Mouse (Mus musculus): ENCODE data around the gene Gif.
A peak's percentile ranks its signal among the peaks of the same experiment; 100 is the strongest.

Gene Gif

DNA sequence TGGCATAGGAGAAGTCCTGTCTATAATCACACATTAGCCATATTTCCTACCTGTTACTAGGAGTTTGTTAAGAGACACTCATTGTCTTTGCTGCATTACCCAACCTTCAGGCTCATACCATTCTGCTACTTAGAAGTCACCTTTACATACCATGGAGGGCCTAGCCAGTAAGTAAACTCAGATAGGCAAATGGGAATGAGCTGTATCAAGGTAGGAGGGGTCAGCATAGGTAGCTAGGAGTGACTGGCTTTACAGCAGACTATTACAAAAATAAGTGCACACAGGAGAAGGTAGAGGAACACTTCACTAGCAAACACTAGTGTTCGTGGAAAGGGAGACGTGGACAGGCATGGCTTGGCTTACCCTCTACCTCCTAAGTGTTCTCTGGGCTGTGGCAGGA, at the start of gene Gif:
Gene Gif (plus strand): TSS at position 257 of the 400 bp plus-strand sequence.
- no peak for DNase-seq (ENCODE audit: low read depth, low spot score)

DNA sequence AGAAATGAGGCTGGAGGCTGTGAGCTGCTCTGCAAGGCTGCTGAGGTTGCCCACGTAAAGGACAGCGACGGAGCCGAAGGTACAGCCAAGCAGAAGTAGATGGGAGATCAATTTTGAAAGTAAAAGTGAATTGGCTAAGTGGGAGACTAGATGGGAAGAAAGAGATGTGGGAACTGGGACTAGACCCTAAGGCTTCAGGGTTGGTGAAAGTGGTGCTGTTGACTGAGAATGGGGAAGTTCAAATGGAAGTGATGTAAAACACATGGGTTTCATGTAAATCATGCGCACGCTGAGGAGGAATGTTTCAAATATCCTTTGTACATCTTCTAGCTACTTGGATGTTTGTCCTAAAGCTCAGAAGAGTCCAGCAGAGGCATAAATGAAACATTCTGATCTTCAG, 49.0 kb upstream of the Gif start:
- no peak for DNase-seq (ENCODE audit: low read depth, low spot score)

DNA sequence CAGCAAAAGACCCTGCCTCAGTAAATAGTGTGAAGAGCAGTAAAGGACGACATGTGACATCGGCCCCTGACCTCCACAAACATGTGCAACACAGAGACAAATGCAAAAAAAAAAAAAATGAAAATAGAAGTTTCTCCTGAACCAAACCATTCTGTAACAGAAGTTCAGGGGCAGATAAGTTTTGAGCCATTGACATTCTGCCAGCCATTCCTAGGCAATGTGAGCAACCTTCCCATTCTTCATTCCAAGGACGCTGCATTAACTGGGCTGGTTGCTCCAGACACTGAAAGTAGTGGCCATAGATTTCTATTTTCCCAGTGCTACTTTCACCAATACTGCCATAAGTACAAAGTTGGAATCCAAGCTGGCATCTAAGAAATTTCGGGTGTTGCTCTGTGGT, 34.9 kb upstream of the Gif start:
- no peak for DNase-seq (ENCODE audit: low read depth, low spot score)

DNA sequence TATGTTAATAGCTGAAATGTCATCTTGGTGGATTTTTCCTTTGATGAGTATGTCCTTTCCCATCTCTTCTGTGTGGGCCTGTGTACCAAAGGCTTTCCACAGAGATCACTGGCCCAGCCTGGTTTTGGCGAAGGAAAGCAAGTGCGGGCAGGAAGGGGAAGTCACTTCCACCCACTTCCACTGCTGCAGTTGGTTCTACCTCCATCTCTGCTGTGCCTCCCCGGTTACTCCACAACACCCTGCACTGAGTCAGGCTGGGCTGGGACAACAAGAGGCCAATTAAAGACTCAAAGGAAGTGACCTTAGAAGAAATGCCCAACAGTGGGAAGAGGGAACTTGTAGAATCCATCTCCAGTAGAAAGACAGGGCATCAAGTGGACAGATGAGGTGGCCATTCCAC, 27.3 kb upstream of the Gif start:
- DNase-seq (ENCODE audit: low read depth, low spot score), result no peak

DNA sequence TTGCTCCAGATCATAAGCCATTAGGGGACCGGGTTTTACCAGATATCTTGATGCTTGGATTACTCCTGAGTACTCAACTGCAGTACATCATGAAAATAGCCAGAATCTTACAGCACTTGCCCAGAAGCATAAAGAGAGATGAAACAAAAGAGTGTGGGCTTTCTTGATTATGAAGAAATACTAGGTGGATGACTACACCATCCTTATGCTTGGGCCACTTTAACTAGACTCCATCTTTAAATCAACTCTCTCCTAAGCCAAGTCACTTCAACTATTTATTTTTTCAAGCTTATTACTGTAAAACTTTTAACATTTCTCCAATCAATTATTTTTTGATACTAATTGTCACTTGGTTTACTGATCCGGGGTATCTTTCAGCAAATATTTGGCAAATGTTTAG, 23.5 kb upstream of the Gif start:
- no peak for DNase-seq (ENCODE audit: low read depth, low spot score)

DNA sequence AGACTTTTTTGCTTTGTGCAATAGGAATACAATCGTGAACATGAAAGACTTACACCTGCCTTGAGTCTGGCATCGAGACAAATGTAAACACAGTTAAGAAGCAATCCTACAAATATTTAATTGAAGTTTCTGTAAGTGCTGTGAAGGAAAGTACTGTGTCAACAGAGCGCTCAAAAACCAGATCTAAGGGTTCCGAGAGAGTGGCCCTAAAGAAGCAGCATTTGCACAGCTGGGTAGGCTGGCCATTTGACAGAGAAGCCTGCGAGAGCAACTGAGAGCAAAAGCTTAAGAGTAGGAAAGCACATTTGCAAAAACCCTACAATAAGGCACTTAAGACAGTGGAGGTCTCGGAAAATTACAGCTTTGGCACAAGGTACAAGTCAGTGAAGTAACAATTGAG, 23.1 kb upstream of the Gif start:
- DNase-seq (ENCODE audit: low read depth, low spot score), result no peak

DNA sequence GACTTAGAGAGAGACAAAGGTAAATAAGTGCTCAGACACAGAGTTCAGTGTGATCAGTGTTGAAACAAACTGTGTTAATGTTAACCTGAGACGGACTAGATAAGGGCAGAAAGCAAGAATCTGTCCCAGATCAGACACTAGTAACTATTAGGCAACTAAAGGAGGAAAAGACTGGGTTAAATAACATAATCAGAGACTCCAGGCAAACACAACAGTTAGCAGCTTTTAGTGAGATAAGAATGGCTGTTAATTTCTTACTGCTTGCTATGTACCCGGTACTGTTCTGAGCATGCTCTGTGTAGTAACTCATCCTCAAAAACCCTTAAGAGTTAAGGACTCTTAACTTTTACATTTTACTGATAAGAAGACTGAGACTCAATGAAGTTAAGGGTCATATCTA, 21.4 kb upstream of the Gif start:
- DNase-seq (ENCODE audit: low read depth, low spot score), result no peak

DNA sequence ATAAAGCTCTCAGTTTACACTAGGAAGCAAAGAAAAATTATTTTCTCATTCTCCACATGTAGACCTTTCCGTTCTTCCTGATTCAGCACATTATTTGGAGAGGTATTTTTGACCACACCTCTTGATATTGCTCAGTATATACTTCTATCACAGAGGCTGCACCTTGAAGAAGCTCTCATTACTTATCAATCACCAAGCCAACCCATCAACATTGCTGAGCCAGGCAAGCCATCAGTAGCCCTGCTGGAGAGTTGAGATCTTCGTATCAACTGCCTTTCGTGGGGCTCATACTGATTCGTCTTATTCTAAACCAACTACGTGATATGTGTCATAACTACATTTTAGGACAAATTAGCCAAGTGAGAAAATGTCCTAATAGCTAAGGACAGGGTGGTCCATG, 20.1 kb upstream of the Gif start:
- DNase-seq (ENCODE audit: low read depth, low spot score), result no peak

DNA sequence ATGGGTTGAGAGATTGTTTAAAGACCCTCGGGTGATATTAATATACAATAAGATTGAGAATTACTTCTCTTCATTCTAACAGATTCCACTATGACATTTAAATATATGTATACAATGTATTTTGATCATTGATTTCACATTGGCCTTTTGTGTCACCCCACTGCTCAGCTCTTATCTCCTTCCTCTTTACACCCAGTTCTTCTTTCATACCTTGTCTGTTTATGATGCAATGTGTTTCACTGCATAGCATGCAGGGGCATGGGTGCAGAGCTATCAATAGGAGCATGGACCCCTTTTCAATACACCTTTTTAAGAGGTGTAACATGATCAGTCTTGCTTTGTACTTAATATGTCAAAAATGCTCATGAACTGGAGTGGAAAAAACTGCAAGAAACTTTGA, 17.1 kb upstream of the Gif start:
- DNase-seq (ENCODE audit: low read depth, low spot score), result no peak

DNA sequence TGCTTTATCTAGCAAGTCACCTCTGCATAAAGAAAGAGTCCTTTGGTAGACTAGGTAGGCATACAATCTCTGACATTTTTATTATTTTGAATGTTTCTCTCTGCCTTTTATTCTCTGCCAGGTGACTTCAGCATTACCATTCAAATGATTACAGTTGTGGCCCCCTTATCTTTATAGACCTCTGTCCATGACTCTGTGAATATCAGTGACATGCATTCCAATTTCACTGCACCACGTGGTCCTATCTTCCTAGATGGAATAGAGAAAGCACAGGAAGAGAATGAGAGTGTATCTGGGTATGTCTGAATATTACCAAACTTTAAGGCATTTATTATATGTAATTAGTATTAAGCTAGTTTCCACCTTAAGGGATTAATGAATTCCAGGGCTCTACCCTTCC, 10.9 kb upstream of the Gif start:
- DNase-seq (ENCODE audit: low read depth, low spot score), result no peak

DNA sequence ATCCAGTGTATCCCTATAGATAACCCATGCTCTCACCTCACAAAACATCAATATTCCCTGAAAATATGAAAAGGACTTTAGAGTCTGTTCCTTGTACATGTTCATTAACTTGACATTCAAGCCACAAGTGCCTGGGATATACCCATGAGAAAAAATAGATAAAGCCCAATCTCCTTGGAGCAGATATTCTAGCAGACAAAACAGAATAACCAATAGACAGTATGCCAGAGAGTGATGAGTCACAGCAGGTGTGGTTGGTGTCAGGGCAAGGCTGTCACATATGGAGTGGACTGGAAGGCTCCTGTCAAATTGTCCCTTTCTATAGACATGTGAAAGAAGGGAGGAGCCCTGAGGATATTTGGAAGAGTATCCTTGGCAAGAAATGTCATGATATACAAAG, 1.7 kb upstream of the Gif start:
- no peak for DNase-seq (ENCODE audit: low read depth, low spot score)

DNA sequence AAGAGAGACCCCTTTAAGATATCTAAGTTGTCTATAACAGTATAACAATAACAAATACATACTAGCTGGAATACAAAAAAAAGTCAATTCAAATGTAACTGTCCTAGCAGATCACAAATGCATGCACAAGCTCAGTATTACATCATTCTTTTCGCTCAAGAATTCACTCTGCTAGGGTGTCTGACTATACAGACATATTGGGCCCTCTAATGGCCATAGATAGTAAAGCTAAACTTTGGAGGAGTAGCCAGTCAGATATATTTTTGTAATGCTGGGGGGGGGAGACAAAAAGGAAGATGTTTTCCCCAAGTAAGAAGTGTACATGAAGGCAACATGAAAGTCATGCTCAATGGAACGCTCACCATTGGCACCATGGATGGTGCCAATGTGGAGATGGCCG, 17.7 kb downstream of the Gif start:
- DNase-seq (ENCODE audit: low read depth, low spot score), result no peak

DNA sequence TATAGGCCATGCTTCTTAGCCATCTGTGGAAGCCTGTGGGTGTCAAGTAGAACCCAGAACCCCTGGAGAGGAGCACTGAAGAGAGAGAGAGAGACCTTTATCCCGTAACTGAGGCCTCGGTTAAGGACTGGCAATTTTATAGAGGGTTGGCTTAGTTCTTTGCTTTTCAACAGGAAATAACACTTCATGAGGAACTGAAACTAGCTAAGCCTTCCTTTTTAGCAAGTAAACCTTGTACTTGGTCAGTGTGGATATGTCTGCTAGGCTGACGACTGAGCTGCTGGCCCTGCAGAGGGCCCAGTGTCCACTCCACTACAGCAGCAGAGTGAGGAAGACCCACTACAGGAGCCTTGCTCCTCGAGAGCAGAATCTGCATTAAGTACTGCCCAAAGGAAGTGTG, 19.1 kb downstream of the Gif start:
- DNase-seq (ENCODE audit: low read depth, low spot score), result no peak

DNA sequence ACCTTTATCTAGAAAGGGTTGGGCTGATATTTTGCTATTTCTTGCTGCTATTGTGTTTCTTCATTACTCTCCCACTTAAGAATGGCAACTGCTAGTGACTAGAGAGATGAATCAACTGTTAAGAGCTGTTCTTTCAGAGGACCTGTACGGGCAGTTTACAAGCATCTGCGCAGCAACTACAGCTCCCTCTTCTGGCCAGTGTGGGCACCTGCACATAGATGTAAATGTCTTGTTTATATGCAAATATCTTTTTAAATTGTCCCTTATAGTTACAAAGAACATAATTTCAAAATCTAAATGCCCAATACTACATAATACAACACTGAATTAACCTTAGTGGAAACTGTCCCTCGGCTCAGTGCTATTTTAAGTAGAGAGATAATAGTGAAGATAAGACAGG, 20.8 kb downstream of the Gif start:
- peak; percentile 59 for DNase-seq (ENCODE audit: low read depth, low spot score)

DNA sequence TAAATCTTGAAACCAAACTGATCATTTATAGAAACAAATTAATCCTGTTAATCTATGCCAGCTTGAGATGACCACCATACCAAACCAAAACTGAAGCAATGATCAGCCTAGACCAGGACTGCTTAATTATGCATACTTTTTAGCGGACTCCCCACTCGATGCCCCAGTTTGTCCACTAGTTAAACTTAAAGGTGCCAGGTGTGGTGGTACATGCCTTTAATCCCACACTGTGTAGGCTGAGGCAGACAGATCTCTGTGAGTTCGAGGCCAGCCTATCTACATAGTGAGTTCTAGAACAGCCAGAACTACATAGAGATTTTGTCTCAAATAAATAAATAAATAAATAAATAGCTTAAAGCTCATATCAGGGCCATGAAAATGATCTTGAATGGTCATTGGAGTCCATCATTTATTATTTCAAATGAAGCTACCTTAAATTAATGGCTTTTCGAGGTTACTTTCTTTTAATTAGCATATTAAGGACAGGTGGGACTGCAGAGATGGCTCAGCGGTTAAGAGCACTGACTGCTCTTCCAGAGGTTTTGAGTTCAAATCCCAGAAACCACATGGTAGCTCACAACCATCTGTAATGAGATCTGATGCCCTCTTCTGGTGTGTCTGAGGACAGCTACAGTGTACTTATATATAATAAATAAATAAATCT, 22.0 kb downstream of the Gif start:
- no peak for DNase-seq (ENCODE audit: low read depth, low spot score)

DNA sequence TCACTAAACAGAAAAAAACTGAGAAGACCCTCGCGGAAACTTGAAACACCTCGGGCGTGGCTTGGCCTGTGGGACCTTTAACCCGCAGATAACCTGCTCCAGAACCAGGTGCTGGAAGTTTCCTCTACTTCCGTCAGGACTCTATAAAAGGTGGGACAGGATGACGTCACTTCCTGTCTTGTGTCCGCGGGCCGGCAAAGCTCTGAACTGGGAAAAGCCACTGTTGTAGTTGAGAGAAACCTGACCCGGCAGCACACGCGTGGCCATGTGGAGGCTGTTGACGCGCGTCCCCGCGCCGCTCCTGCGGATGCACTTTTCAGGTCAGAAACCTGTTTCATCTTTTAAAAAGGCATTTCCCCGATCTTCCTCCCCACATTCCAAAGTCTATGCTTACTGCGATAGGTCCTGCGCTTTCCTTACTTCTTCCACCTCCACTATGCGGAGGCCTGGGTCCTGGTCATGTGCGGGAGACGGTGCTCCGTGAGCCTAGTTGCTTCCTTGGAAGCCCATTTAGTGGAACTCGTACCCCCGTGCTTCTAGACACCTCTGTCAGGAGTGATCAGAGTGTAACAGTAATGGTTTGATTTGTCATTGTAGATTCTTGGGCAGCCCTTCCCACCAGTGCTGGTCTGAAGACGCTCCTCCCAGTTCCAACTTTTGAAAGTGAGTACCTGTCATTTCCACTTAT, 23.0 kb downstream of the Gif start, which contains the start of gene Mrpl16:
Gene Mrpl16 (plus strand): TSS at position 187 of the 688 bp plus-strand sequence.
- peak; percentile 95 for DNase-seq (ENCODE audit: low read depth, low spot score)

DNA sequence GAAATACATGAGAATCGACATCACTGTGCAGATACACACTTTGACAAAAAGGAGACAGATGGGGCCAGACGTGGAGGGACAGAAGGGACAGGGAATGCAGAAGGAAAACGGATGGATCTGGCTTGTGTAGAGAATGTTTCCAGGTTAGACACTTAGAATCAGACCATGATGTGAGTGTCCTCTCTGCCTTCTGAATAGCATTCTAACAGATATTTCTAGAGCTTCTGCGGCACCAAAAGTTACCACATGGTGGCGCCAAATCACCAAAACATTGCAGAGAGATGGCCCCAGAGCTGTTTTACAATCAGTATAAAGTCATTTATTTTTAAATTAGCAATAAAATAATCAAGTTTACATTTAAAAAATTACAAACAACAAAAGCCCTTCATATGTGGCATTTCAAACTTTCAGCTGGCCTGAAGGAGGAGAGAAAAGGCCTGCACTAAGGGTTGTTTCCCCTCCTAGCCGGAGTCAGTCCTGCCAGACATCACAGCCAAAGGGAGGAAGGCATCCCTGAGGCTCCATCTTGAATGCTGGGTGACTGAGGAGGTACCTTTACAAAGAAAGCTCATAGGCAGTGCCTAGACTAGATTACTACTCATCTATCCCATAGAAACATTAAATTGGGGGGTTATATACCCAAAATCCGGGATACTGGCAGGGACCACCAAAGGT, 30.0 kb downstream of the Gif start:
- peak; percentile 50 for DNase-seq (ENCODE audit: low read depth, low spot score)

DNA sequence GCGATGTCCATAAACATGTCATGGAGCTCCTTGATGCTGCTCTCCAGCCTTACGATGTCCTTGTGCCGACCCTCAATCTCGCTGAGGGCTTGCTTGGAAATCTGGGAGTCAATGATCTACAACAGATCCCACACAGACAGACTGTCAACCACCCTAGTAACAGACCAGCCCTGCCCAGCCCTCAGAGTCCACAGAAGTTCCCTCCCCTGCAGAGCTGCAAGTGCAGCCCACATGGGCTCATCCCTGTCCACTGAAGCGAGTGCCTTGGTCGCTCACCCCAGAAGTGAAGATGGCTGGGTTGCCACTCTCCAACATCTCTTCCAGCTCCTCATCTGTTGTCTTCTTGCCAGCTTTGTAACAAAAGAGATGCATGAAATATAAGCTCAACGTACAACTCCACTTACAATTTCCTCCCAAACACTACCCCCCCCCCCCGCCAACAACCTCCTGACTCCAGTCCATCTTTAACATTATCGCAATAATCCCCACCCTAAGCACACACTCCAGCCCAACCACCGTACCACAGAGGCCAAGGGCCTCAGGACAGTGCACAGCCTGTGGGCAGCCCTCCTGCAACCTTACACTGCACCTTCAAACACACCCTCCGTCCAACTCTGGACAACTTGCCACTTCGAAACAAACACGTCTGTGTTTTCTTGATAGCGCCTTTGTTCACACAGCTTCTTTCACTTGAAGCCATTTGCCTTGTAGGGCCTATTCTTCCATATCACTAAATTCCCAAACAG, 38.2 kb downstream of the Gif start:
- DNase-seq (ENCODE audit: low read depth, low spot score), result no peak

DNA sequence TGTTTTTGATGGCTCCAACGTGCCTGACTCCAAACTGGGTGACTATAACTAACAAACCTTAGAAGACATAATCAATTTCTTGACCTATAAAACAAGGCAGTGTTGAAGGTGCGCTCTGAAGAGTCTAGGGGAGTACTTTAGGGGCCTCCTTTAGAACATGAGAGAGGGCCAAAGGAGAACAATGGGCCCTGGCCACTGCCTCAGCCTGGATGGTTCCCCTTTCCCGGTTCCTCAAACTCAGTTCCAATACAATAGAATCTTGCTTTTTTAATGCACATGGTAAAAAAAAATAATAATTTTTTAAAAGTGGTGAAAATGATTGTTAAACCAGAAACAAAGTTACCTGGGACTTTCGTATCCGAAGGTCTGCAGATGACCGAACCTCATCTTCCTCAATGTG, 40.5 kb downstream of the Gif start:
- no peak for DNase-seq (ENCODE audit: low read depth, low spot score)

DNA sequence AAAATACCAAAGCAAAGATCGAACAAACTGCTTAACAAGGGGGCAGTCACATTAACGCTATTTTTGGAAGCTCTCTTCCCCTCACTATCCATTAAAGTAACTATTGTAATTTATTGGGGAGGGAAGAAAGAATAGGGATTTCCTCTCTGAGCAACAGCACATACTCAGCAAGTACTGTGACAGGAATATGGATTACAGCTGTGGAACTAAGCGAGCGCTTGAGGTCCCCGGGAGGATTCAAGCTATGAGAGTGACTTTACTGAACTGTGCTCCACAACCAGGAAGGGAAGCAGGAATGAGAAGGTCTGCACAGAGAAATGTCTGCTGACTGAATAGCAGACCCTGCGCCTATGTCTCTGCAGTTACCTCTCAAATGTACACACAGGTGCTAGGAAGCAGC, 41.5 kb downstream of the Gif start:
- DNase-seq (ENCODE audit: low read depth, low spot score), result no peak

DNA sequence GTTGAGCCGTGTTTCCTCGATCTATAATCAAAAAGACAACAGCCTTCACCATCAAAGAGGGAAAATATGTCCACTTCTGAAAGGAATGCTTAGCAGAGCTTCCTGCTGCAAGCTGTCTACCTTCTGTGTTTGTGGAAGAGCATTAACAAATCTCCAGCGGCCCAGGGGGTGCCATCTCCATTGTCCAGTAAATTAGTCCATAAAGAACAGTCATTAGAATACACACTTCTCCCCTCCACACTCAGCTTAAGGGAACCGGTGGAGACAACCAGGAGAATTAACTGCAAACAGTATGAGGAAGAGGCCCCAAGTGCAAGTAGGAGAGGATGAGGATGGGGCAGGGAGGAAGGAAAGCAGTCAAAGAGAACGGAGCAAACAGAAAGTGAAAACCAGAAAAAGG, 44.5 kb downstream of the Gif start:
- no peak for DNase-seq (ENCODE audit: low read depth, low spot score)

DNA sequence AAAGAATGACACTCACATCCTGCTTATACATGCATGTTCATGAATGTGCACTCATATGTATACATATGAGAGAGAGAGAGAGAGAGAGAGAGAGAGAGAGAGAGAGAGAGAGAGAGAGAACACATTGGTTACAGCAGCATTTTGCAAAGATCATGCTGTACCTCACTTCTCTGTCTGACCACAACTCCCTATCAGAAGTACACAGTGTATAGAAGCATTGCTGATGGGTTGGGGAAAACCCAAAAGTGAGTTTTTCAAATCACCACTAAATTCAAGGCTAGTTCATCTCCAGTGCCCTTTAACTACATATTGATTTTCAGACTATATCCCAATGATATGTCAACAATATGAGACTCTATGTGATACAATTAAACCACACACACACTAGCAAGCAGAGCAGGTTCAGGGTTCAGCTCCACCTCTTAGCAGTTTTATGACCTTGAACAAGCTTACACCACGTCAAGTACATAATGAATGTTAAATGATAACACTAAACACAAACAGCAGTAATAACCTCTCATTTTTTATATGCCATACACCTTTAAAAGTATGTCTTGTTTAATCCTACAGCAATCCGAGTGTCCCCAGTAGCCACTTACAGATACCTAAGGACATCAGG, 46.5 kb downstream of the Gif start:
- no peak for DNase-seq (ENCODE audit: low read depth, low spot score)

Data from mesoderm, embryonic 11.5 days (tissue).